Mouse (Mus musculus): ENCODE data around the gene Gm2174. TPM values are rescaled to one million over a fixed set of nuclear protein-coding genes. Genes with fewer than 3 reads are reported as not detected.

Gene Gm2174
- total RNA-seq, 2 experiments from 2014 or later: not detected

Other genes with a start within 250 kb of the Gm2174 start
- not detected for gene Gm773, start 235.1 kb upstream of the Gm2174 start, total RNA-seq (2021)
- 1 to 10 TPM; 2.8 to 3.8 TPM for gene Zfp449, start 101.6 kb upstream of the Gm2174 start, total RNA-seq (2021)
- gene Smim10l2a, start 73.4 kb upstream of the Gm2174 start, total RNA-seq (2021): under 1 TPM; 0.40 to 0.83 TPM
- 10 to 100 TPM; 22.9 to 25.5 TPM for gene Ints6l, start 6.9 kb downstream of the Gm2174 start, total RNA-seq (2021)
- not detected for gene Gm10477, start 76.8 kb downstream of the Gm2174 start, total RNA-seq (2021)
- not detected for gene Gm648, start 101.6 kb downstream of the Gm2174 start, total RNA-seq (2021)
- gene Mmgt1, start 150.1 kb downstream of the Gm2174 start, total RNA-seq (2021): 10 to 100 TPM; 30.3 to 32.1 TPM
- gene Slc9a6, start 161.8 kb downstream of the Gm2174 start, total RNA-seq (2021): 10 to 100 TPM; 32.4 to 34.6 TPM

Data from adrenal gland, postnatal 36 days (tissue).